Mouse (Mus musculus): ENCODE results near the gene Lcp1. TPM values are rescaled to one million over a fixed set of nuclear protein-coding genes. Genes with fewer than 3 reads are reported as not detected.

Lcp1 gene
- total RNA-seq, 2 experiments from 2014 or later: 13.5 to 17.9 TPM

GRCm38 (mm10) chr14:75174731-75175555 lies 44.0 kb downstream of the Lcp1 start:
- intact Hi-C loops (cut with DNase I): no loop called here
- DNase-seq: no peak

GRCm38 (mm10) chr14:75175781-75176180 lies 44.9 kb downstream of the Lcp1 start:
- intact Hi-C loops (cut with DNase I): no loop called here
- no peak for DNase-seq

GRCm38 (mm10) chr14:75176425-75177045 lies 45.6 kb downstream of the Lcp1 start:
- DNase-seq: no peak
- intact Hi-C loops (cut with DNase I): no loop called here

- no peak for DNase-seq
- intact Hi-C loops (cut with DNase I): no loop called here
These were observed 46.5 kb downstream of the Lcp1 start for GRCm38 (mm10) chr14:75177400-75177799.

- DNase-seq: no peak
- intact Hi-C loops (cut with DNase I): no loop called here
These were observed 47.5 kb downstream of the Lcp1 start for GRCm38 (mm10) chr14:75178384-75178793.

- intact Hi-C loops (cut with DNase I): no loop called here
- no peak for DNase-seq
These were observed 47.9 kb downstream of the Lcp1 start for GRCm38 (mm10) chr14:75178801-75179211.

GRCm38 (mm10) chr14:75179255-75179963 lies 48.5 kb downstream of the Lcp1 start:
- intact Hi-C loops (cut with DNase I): no loop called here
- DNase-seq: no peak

GRCm38 (mm10) chr14:75180551-75180978 lies 49.7 kb downstream of the Lcp1 start:
- intact Hi-C loops (cut with DNase I): no loop called here
- DNase-seq: no peak

GRCm38 (mm10) chr14:75181062-75181935 lies 50.4 kb downstream of the Lcp1 start:
- no peak for DNase-seq
- intact Hi-C loops (cut with DNase I): no loop called here

GRCm38 (mm10) chr14:75182378-75182777 lies 51.5 kb downstream of the Lcp1 start:
- DNase-seq: no peak
- intact Hi-C loops (cut with DNase I): no loop called here

- no peak for DNase-seq
- intact Hi-C loops (cut with DNase I): no loop called here
These were observed 51.9 kb downstream of the Lcp1 start for GRCm38 (mm10) chr14:75182831-75183230.

- no peak for DNase-seq
- intact Hi-C loops (cut with DNase I): no loop called here
These were observed 53.3 kb downstream of the Lcp1 start for GRCm38 (mm10) chr14:75184069-75184790.

GRCm38 (mm10) chr14:75185796-75186594 lies 55.1 kb downstream of the Lcp1 start:
- intact Hi-C loops (cut with DNase I): no loop called here
- no peak for DNase-seq

GRCm38 (mm10) chr14:75186858-75187415 lies 56.0 kb downstream of the Lcp1 start:
- intact Hi-C loops (cut with DNase I): no loop called here
- DNase-seq: no peak

GRCm38 (mm10) chr14:75188521-75188920 lies 57.6 kb downstream of the Lcp1 start:
- intact Hi-C loops (cut with DNase I): no loop called here
- no peak for DNase-seq

GRCm38 (mm10) chr14:75189031-75189430 lies 58.1 kb downstream of the Lcp1 start:
- DNase-seq: no peak

GRCm38 (mm10) chr14:75190683-75191082 lies 59.8 kb downstream of the Lcp1 start:
- intact Hi-C loops (cut with DNase I): no loop called here
- DNase-seq: no peak

More at GRCm38 (mm10) chr14:75189031-75189430, 58.1 kb downstream of the Lcp1 start:
- intact Hi-C loops (cut with DNase I): no loop called here

- no peak for DNase-seq
- intact Hi-C loops (cut with DNase I): no loop called here
These were observed 61.5 kb downstream of the Lcp1 start for GRCm38 (mm10) chr14:75192427-75192826.
